Mouse (Mus musculus) 3134 (cell line): ENCODE measurements around the gene Cypt12.

Experiments
- DNase-seq: peaks from one replicate; pipeline ENCODE4 v3.0.0-alpha.2; 2011; ENCODE audit warnings: low spot score; ENCODE audit not compliant: insufficient read length; ENCODE audit errors: extremely low read depth

Cypt12 gene

DNA sequence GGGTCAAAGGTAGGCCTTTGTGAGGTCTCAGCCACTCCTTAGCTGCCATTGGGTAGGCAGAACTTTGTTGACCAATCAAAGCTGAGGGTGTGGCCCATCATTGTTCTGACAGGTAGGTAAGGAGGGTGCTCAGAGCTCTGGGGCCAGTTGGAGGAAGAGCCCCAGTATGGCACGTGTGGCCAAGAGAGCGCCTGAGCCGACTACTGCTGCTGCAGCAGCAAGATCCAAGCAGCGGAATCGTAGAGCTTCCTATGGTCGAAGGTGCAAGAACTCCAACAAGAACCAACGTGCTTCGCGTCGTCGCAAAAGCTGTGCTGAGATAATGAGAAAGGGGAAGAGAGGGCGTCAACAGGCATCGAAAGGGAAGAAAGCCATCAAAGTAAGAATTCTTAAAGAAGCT is at the start of gene Cypt12:
Cypt12 (plus strand) TSS at position 112 of the 400 bp plus-strand sequence.
- DNase-seq = no peak

DNA sequence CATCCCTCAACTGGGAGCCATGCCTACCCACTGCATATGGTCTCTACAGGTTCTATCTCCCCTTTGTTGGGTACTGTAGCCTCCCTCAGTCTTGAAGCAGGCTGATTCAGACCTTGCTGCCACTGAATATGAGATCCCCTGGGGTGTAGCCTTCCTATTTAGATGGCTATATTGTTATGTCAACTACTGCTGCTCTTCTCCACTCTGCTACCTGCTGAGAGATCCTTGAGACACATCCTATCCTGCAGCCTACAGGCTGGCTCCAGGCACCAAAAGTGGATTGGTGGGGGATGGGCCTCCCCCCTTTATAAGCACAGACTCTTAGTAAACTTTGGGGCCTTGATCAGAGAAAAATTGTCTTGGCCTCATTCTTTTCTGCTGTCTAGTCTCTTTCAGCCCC is 34.4 kb upstream of the Cypt12 start:
- DNase-seq = no peak

DNA sequence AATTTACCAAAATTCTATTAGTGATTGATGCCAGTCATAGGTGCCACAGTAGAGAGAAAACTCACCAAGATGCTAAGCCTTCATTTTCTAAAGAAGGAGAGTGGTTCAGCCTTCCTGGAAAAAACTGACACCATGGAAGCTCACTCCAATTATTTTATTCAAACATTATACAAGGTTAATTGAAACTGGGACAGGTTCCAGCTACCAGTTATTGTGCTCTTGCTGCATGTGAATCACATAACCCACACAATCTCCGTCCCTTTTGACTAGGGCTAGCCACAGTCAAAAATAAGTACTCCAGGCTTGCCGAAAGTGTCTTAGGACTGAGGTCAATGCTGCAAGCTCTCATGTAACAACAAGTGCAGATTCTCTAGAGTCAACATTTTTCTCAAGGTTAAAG is 8.0 kb upstream of the Cypt12 start:
- no peak for DNase-seq
